Mouse (Mus musculus) heart, postnatal 0 days (tissue): ENCODE measurements around the gene Sv2b.

Source experiments
- CTCF ChIP-seq: IDR thresholded peaks from 2 replicates; pipeline ENCODE4 v1.5.1; 2016; ENCODE audit warnings: antibody characterized with exemption, control low read depth, low read depth
- EP300 ChIP-seq: IDR thresholded peaks from 2 replicates; pipeline ENCODE4 v1.6.1; 2016; ENCODE audit warnings: antibody characterized with exemption, low read depth

DNA sequence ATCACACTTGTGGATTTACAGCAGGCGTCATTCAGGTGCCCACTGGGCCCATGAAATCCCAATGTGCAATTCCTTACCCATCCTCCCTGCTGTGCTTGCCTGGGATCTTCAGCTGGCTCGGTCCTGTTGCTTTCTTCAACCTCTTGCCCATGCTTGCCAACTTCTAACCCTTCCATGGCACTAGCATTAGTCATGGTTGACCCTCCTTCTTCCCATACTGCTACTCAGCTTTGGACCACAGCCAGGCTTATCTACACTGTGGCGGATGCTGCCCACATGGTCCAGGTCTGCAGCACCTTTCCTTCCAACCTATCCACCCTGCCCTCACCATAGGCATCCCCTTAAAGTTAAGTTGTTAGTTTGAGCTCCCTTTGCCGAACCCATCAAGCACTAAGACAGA lies 28.0 kb downstream of the Sv2b start:
- no peak for TF ChIP-seq CTCF
- no peak for TF ChIP-seq EP300
